Mouse (Mus musculus): Measurements from ENCODE around the gene Rbm24.

DNA sequence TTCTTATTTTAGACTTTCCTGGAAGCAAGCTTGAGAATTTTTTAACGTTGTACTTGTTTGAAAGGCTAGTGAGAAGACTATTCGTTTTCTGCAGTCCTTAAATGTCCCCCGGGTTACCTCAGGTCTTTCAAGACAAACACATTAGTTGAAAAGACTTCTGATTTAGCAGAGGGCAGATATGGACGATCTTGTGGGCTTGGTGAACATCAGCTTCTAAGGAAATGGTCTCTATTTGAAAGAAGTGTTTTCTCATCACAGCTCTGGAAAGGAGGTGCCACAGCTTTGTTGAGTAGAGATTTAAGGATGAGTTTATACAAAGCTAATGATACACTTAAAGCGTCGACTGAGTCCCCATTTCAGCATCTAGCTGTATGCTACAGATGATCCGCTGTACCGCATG lies 6.1 kb downstream of the Rbm24 start:
- no peak for TF ChIP-seq CTCF (IDR thresholded peaks at IDR 0.05; ENCODE audit: low read depth)
- TF ChIP-seq EP300 (IDR thresholded peaks at IDR 0.05; ENCODE audit: low read depth), result no peak

Data from liver, postnatal 0 days (tissue).